Mouse (Mus musculus): ENCODE data around the gene Gm8332. TPM values are rescaled to one million over a fixed set of nuclear protein-coding genes. Genes with fewer than 3 reads are reported as not detected.
"Not testable (repeated sequence)": the region's sequence is repeated elsewhere in the genome, so short reads cannot be mapped to it uniquely, and the experiment has no call there.

Gm8332 gene
- total RNA-seq, 1 experiment = 141 TPM

GRCm38 (mm10) chr12:88242940-88243339 lies 7.0 kb downstream of the Gm8332 start:
- H3K9ac ChIP-seq (ENCODE audit: insufficient read depth, low read depth, low read length, poor library complexity, severe bottlenecking); H3K27ac ChIP-seq (ENCODE audit: insufficient read depth, low read depth, low read length, poor library complexity, severe bottlenecking); H3K4me3 ChIP-seq (ENCODE audit: insufficient read depth in 1 of 2, low read depth in 1 of 2, low read length in 2 of 2, poor library complexity in 1 of 2, severe bottlenecking in 1 of 2); DNase-seq (ENCODE audit: low read depth, low spot score); H3K36me3 ChIP-seq (ENCODE audit: control insufficient read depth, insufficient read depth, low read length, poor library complexity, severe bottlenecking); H3K9me3 ChIP-seq (ENCODE audit: control insufficient read depth, insufficient read depth, low read depth, low read length); H3K4me1 ChIP-seq (ENCODE audit: control insufficient read depth in 2 of 2, insufficient read depth in 2 of 2, low read length in 2 of 2, poor library complexity in 1 of 2); in situ Hi-C loops (cut with MboI; ENCODE audit: low sequenced_read_pairs in 2 of 2, unreplicated experiment in 2 of 2): not testable (repeated sequence)
- peak; percentile 82 for TF ChIP-seq ZNF384 (IDR thresholded peaks at IDR 0.05; ENCODE audit: low read depth, low read length)

- TF ChIP-seq ZNF384 (IDR thresholded peaks at IDR 0.05; ENCODE audit: low read depth, low read length) (no peak), CHD2 (IDR thresholded peaks at IDR 0.05; ENCODE audit: low read depth, low read length) (no peak), HCFC1 (IDR thresholded peaks at IDR 0.05; ENCODE audit: borderline replicate concordance, insufficient read depth, low read length) (no peak), MAFK (IDR thresholded peaks at IDR 0.05; ENCODE audit: insufficient read depth, low read depth, low read length) (no peak), ZC3H11A (IDR thresholded peaks at IDR 0.05; ENCODE audit: borderline replicate concordance, low read depth, low read length) (no peak)
- no peaks in the 10 kb centered on the region for H3K9me3 ChIP-seq (ENCODE audit: control insufficient read depth, insufficient read depth, low read depth, low read length)
- H3K9ac ChIP-seq (ENCODE audit: insufficient read depth, low read depth, low read length, poor library complexity, severe bottlenecking) = no peak overlapping the region
- in situ Hi-C loops (cut with MboI; ENCODE audit: low sequenced_read_pairs in 2 of 2, unreplicated experiment in 2 of 2) = no loop called here
- no peak for DNase-seq (ENCODE audit: low read depth, low spot score)
- no peak overlapping the region for H3K4me3 ChIP-seq (ENCODE audit: insufficient read depth in 1 of 2, low read depth in 1 of 2, low read length in 2 of 2, poor library complexity in 1 of 2, severe bottlenecking in 1 of 2)
- no peak overlapping the region for H3K27ac ChIP-seq (ENCODE audit: insufficient read depth, low read depth, low read length, poor library complexity, severe bottlenecking)
- H3K4me1 ChIP-seq (ENCODE audit: control insufficient read depth in 2 of 2, insufficient read depth in 2 of 2, low read length in 2 of 2, poor library complexity in 1 of 2) = no peaks in the 10 kb centered on the region
- H3K36me3 ChIP-seq (ENCODE audit: control insufficient read depth, insufficient read depth, low read length, poor library complexity, severe bottlenecking) = no peaks in the 10 kb centered on the region
These were observed 30.5 kb downstream of the Gm8332 start for GRCm38 (mm10) chr12:88219445-88219844.

GRCm38 (mm10) chr12:88218059-88218458 lies 31.8 kb downstream of the Gm8332 start:
- H3K9me3 ChIP-seq (ENCODE audit: control insufficient read depth, insufficient read depth, low read depth, low read length); H3K9ac ChIP-seq (ENCODE audit: insufficient read depth, low read depth, low read length, poor library complexity, severe bottlenecking); H3K4me1 ChIP-seq (ENCODE audit: control insufficient read depth in 2 of 2, insufficient read depth in 2 of 2, low read length in 2 of 2, poor library complexity in 1 of 2); H3K27ac ChIP-seq (ENCODE audit: insufficient read depth, low read depth, low read length, poor library complexity, severe bottlenecking); H3K4me3 ChIP-seq (ENCODE audit: insufficient read depth in 1 of 2, low read depth in 1 of 2, low read length in 2 of 2, poor library complexity in 1 of 2, severe bottlenecking in 1 of 2); in situ Hi-C loops (cut with MboI; ENCODE audit: low sequenced_read_pairs in 2 of 2, unreplicated experiment in 2 of 2); H3K36me3 ChIP-seq (ENCODE audit: control insufficient read depth, insufficient read depth, low read length, poor library complexity, severe bottlenecking); DNase-seq (ENCODE audit: low read depth, low spot score): not testable (repeated sequence)

- H3K9ac ChIP-seq (ENCODE audit: insufficient read depth, low read depth, low read length, poor library complexity, severe bottlenecking) = no peak overlapping the region
- H3K9me3 ChIP-seq (ENCODE audit: control insufficient read depth, insufficient read depth, low read depth, low read length) = no peaks in the 10 kb centered on the region
- H3K36me3 ChIP-seq (ENCODE audit: control insufficient read depth, insufficient read depth, low read length, poor library complexity, severe bottlenecking) = no peaks in the 10 kb centered on the region
- in situ Hi-C loops (cut with MboI; ENCODE audit: low sequenced_read_pairs in 2 of 2, unreplicated experiment in 2 of 2) = no loop called here
- no peak for DNase-seq (ENCODE audit: low read depth, low spot score)
- H3K4me3 ChIP-seq (ENCODE audit: insufficient read depth in 1 of 2, low read depth in 1 of 2, low read length in 2 of 2, poor library complexity in 1 of 2, severe bottlenecking in 1 of 2) = no peak overlapping the region
- H3K27ac ChIP-seq (ENCODE audit: insufficient read depth, low read depth, low read length, poor library complexity, severe bottlenecking) = no peak overlapping the region
- no peaks in the 10 kb centered on the region for H3K4me1 ChIP-seq (ENCODE audit: control insufficient read depth in 2 of 2, insufficient read depth in 2 of 2, low read length in 2 of 2, poor library complexity in 1 of 2)
- TF ChIP-seq ZNF384 (IDR thresholded peaks at IDR 0.05; ENCODE audit: low read depth, low read length) (no peak), MAFK (IDR thresholded peaks at IDR 0.05; ENCODE audit: insufficient read depth, low read depth, low read length) (no peak)
These were observed 35.3 kb downstream of the Gm8332 start for GRCm38 (mm10) chr12:88214641-88215040.

- H3K9ac ChIP-seq (ENCODE audit: insufficient read depth, low read depth, low read length, poor library complexity, severe bottlenecking); H3K4me1 ChIP-seq (ENCODE audit: control insufficient read depth in 2 of 2, insufficient read depth in 2 of 2, low read length in 2 of 2, poor library complexity in 1 of 2); H3K9me3 ChIP-seq (ENCODE audit: control insufficient read depth, insufficient read depth, low read depth, low read length); DNase-seq (ENCODE audit: low read depth, low spot score); in situ Hi-C loops (cut with MboI; ENCODE audit: low sequenced_read_pairs in 2 of 2, unreplicated experiment in 2 of 2); H3K4me3 ChIP-seq (ENCODE audit: insufficient read depth in 1 of 2, low read depth in 1 of 2, low read length in 2 of 2, poor library complexity in 1 of 2, severe bottlenecking in 1 of 2); H3K36me3 ChIP-seq (ENCODE audit: control insufficient read depth, insufficient read depth, low read length, poor library complexity, severe bottlenecking); H3K27ac ChIP-seq (ENCODE audit: insufficient read depth, low read depth, low read length, poor library complexity, severe bottlenecking): not testable (repeated sequence)
These were observed 38.4 kb downstream of the Gm8332 start for GRCm38 (mm10) chr12:88211458-88211857.
